Mouse (Mus musculus) lung, adult 2 months (tissue): Measurements from ENCODE around the gene Fam198a.

Experiments
- CTCF ChIP-seq: fragments of 200-500 bp; IDR thresholded peaks from 2 replicates; pipeline ENCODE4 v1.5.1; 2011; ENCODE audit warnings: mild to moderate bottlenecking, low read length, control low read depth; ENCODE audit not compliant: insufficient read depth
- POLR2A ChIP-seq: fragments of 200-500 bp; IDR thresholded peaks from 2 replicates; pipeline ENCODE4 v1.6.1; 2011; ENCODE audit warnings: low read depth, mild to moderate bottlenecking, control low read depth, low read length, borderline replicate concordance; ENCODE audit errors: extremely low read depth

DNA sequence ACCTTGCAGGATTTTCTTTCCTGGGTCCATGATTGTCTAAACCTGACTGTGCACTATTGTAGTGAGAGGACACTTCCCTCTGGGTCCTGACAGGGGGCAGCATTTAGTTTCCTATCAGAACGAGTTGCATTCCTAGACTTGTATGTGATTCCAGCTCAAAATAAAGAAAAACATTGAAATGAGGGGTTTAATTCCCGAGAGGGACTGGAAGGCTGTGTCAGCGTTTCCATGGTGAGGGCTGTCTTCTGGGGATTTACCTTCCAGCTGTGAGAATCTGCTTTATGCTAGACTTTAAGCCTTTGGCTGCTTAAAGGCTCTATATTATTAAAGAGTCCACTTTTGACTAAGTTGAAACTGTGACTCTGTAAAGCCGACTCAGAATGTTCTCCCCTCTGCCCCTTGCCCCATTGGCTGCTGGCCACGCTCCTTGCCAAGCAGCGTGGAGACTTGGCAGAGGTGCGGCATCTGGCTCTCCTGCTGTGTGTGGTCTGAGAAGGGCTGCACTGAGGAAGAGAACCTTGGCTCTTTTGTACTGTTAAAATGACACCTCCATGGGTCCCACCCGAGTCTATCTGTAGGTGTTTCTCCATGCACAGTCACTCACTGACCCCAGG, 68.1 kb downstream of the Fam198a start:
- TF ChIP-seq CTCF, result peak; percentile 42
- no peak for TF ChIP-seq POLR2A
